Mouse (Mus musculus) central nervous system, embryonic 14 days (tissue): ENCODE data around the gene Reep1. TPM values are rescaled to one million over a fixed set of nuclear protein-coding genes. Genes with fewer than 3 reads are reported as not detected.

Experiments used
- polyA plus RNA-seq: library from polyadenylated mRNA; depleted of rRNA; stranded (reverse); fragments of >200 nt; gene quantifications from 2 replicates; pipeline ENCODE4 v1.2.3, GENCODE M21; 2012; rRNA removed

The Reep1 gene
- 159 and 160 TPM in 2 replicates for polyA plus RNA-seq

GRCm38 (mm10) chr6:71707511-71708501, at the start of gene Reep1:
Gene Reep1 (plus strand): TSS chr6:71707561.

DNA sequence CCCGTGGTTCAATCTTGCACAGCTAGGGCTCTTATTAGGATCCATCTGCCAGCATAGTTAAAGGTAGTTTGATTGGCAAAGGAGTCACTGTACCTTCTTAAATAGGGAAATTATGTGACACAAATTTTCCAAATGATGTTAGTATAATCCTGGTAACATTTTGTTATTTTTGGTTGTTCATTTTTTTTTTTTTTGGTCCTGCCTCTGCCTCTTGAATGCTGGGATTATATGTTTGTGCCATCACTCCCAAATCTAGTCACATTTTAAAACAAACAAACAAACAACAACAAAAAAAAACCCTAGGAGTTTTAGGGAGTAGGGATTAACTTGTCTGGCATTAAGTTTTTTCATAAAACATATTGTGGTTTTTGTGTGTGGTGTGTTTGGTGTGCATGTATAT, 119.5 kb downstream of the Reep1 start, which contains the start of gene Mrpl35:
TSS of gene Mrpl35 (minus strand) at position 101 of the 400 bp plus-strand sequence.

DNA sequence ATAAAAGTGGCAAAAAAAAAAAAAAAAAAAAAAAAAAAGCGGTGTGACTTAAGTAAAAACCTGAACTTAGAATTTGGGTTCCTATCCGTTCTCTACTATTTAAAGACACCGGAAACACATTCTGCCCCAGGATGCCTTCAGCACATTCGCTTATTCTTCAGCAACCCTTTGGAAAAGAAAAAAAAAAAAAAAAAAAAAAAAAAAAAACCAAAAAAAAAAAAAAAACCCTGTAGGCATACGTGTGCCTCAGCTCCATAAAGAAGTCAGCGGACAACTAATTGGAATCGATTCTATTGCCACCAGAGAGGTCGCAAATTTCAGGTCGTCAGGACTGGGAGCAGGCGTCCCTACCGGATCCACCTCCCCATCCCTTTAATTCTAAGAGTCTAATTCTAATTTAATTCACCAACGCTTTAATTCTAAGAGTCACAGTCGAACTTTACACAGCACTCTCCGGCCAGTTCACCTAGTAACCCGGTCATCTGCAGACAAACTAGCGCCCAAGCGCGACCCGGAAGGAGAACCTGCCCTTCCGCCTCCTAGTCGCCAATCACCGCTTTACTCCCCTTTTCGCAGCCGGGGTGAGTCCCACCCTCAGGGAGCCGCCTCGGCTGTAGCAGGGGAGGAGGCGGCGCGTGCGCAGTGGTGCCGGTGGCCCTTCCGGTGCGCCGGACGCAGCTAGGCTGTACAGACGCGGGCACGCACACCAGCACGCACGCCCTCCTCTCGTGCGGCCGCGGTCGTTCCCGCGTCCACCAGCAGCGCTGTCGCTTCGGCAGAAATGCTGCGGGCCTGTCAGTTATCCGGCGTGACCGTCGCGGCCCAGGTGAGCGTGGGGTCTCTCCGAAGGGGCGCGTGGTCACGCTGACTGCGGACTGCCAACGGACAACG, 123.6 kb downstream of the Reep1 start, which contains the start of gene Immt:
TSS of gene Immt (plus strand) at position 642 of the 891 bp plus-strand sequence.

Other genes with a start within 250 kb of the Reep1 start
- 21.1 and 22.3 TPM in 2 replicates for gene Rnf103, start 213.7 kb upstream of the Reep1 start, polyA plus RNA-seq
- gene Chmp3, start 163.8 kb upstream of the Reep1 start, polyA plus RNA-seq: 55.0 and 55.8 TPM in 2 replicates
- gene Kdm3a, start 74.6 kb upstream of the Reep1 start, polyA plus RNA-seq: 59.3 and 73.8 TPM in 2 replicates
- gene Mrpl35, start 119.4 kb downstream of the Reep1 start, polyA plus RNA-seq: 16.4 and 18.7 TPM in 2 replicates
- gene Immt, start 123.8 kb downstream of the Reep1 start, polyA plus RNA-seq: 85.9 and 86.5 TPM in 2 replicates
- 60.5 and 61.1 TPM in 2 replicates for gene Ptcd3, start 201.2 kb downstream of the Reep1 start, polyA plus RNA-seq
- 16.3 and 18.0 TPM in 2 replicates for gene Polr1a, start 201.5 kb downstream of the Reep1 start, polyA plus RNA-seq